Mouse (Mus musculus) urinary bladder, postnatal 4 days (tissue): ENCODE measurements around the gene Hsd17b1.

Experiments
- DNase-seq, 2 experiments: peaks; one replicate each; pipeline ENCODE4 v3.0.0; 2021 to 2022; ENCODE audit warnings: low spot score in 2 of 2

Gene Hsd17b1

DNA sequence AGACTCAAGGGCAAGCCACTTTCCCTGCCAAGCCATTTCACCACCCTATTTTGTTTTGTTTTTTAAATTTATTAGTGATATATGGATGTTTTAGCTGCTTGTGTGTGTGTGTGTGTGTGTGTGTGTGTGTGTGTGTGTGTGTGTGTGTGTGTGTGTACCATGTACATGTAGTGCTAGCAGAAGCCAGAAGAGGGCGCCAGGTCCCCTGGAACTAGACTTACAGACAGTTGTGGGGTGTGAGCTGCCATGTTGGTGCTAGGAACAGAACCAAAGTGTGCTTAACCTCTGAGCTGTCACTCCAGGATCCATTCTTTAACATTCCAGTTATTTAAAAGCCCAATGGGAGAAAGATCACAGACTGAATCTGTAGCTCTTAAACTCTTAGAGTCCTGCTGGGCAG is 48.9 kb downstream of the Hsd17b1 start:
- no peak for DNase-seq

DNA sequence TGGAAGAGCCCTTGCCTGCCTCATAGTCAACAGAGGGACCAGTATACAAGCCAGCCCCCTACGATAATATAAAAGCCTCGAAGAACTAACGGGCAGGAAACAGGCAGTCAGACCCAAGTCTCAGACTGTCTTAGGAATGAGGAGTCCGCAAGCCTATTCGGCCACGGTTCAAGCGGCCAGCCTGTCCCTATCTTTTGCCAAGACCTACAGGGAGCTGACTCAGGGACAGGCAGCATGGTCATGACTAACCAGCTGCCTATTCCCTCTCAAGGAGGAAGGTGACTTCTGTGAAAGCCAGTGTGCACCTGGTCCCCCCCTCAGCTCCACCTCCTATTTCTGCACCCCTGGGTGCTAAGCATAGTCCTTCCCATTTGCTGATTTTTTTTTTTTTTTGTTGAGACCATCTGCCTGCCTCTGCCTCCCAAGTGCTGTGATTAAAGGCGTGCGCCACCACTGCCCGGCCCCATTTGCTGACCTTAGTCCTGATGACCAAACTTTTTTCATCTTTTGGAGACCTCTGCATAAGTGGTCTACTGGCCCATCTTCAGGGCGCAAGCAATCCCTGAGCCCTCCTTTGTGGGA is 50.9 kb downstream of the Hsd17b1 start:
- no peak for DNase-seq
